Mouse (Mus musculus) heart, adult 11 months (tissue): Measurements from ENCODE around the gene Gbf1.

ENCODE experiments used
- DNase-seq: peaks from one replicate; pipeline ENCODE4 v3.0.0; 2022

Gene Gbf1

GRCm38 (mm10) chr19:46224882-46225281, 72.6 kb downstream of the Gbf1 start:
- DNase-seq: peak; percentile 43

GRCm38 (mm10) chr19:46225506-46225905, 73.2 kb downstream of the Gbf1 start:
- DNase-seq: peak; percentile 69

GRCm38 (mm10) chr19:46226295-46226694, 74.0 kb downstream of the Gbf1 start:
- peak; percentile 53 for DNase-seq

- DNase-seq: peak; percentile 24
Observed at GRCm38 (mm10) chr19:46227300-46227699, 75.0 kb downstream of the Gbf1 start.

GRCm38 (mm10) chr19:46234450-46234849, 82.1 kb downstream of the Gbf1 start:
- DNase-seq: peak; percentile 87

- peak; percentile 60 for DNase-seq
Observed at GRCm38 (mm10) chr19:46236658-46237057, 84.3 kb downstream of the Gbf1 start.

- peak; percentile 70 for DNase-seq
Observed at GRCm38 (mm10) chr19:46240246-46240645, 87.9 kb downstream of the Gbf1 start.

- DNase-seq: no peak
Observed at GRCm38 (mm10) chr19:46242416-46242815, 90.1 kb downstream of the Gbf1 start.

- peak; percentile 71 for DNase-seq
Observed at GRCm38 (mm10) chr19:46244628-46245027, 92.3 kb downstream of the Gbf1 start.

GRCm38 (mm10) chr19:46248991-46249390, 96.7 kb downstream of the Gbf1 start:
- DNase-seq: peak; percentile 68

GRCm38 (mm10) chr19:46254163-46254752, 101.9 kb downstream of the Gbf1 start:
- no peak for DNase-seq

GRCm38 (mm10) chr19:46264762-46265161, 112.5 kb downstream of the Gbf1 start:
- no peak for DNase-seq

- DNase-seq: no peak
Observed at GRCm38 (mm10) chr19:46275307-46275706, 123.0 kb downstream of the Gbf1 start.

GRCm38 (mm10) chr19:46282081-46282849, 130.0 kb downstream of the Gbf1 start:
- peak; percentile 58 for DNase-seq

- DNase-seq: peak; percentile 48
Observed at GRCm38 (mm10) chr19:46284686-46285085, 132.4 kb downstream of the Gbf1 start.

- peak; percentile 87 for DNase-seq
Observed at GRCm38 (mm10) chr19:46285631-46286030, 133.3 kb downstream of the Gbf1 start.

- DNase-seq: peak; percentile 92
Observed at GRCm38 (mm10) chr19:46286047-46286446, 133.7 kb downstream of the Gbf1 start.

- peak; percentile 59 for DNase-seq
Observed at GRCm38 (mm10) chr19:46286926-46287325, 134.6 kb downstream of the Gbf1 start.

GRCm38 (mm10) chr19:46287566-46287965, 135.3 kb downstream of the Gbf1 start:
- peak; percentile 74 for DNase-seq

- peak; percentile 48 for DNase-seq
Observed at GRCm38 (mm10) chr19:46290535-46291105, 138.3 kb downstream of the Gbf1 start.

GRCm38 (mm10) chr19:46296938-46297337, 144.6 kb downstream of the Gbf1 start:
- peak; percentile 5 for DNase-seq

- peak; percentile 84 for DNase-seq
Observed at GRCm38 (mm10) chr19:46300294-46301045, 148.2 kb downstream of the Gbf1 start.

GRCm38 (mm10) chr19:46302551-46302950, 150.2 kb downstream of the Gbf1 start:
- peak; percentile 88 for DNase-seq
